Mouse (Mus musculus): ENCODE measurements at regions not wholly inside any gene's neighbourhood (a gene's known extent, or its start where the extent isn't known, plus 50 kb on each side); places are given as distances from the start of the nearest gene placed in this dataset.

- no peaks in the 10 kb centered on the region for H3K9me3 ChIP-seq (ENCODE audit: control insufficient read depth, low read length)
- no peak overlapping the region for H3K9ac ChIP-seq (replicated peaks; ENCODE audit: low read depth, low read length)
- 84% methylated on average over 2 of the region's 2 CpGs for WGBS
- no peak overlapping the region for H3K4me3 ChIP-seq (replicated peaks; ENCODE audit: low read length)
- H3K36me3 ChIP-seq (ENCODE audit: control insufficient read depth, insufficient read depth): no peaks in the 10 kb centered on the region
- no peak overlapping the region for H3K27ac ChIP-seq (ENCODE audit: low read length)
- ATAC-seq: no peak
- H3K4me1 ChIP-seq (replicated peaks; ENCODE audit: control insufficient read depth, insufficient read depth, low read length): no peaks in the 10 kb centered on the region
- no peaks in the 10 kb centered on the region for H3K27me3 ChIP-seq (replicated peaks; ENCODE audit: control insufficient read depth, insufficient read depth, low read length)
- H3K4me2 ChIP-seq (ENCODE audit: low read length): no peak overlapping the region
Observed at GRCm38 (mm10) chr13:75596856-75597255, 109.7 kb upstream of the Ell2 start.

- H3K9ac ChIP-seq (replicated peaks; ENCODE audit: low read depth, low read length): no peak overlapping the region
- H3K27me3 ChIP-seq (replicated peaks; ENCODE audit: control insufficient read depth, insufficient read depth, low read length): no peaks in the 10 kb centered on the region
- no peaks in the 10 kb centered on the region for H3K36me3 ChIP-seq (ENCODE audit: control insufficient read depth, insufficient read depth)
- no peak for ATAC-seq
- no peaks in the 10 kb centered on the region for H3K4me1 ChIP-seq (replicated peaks; ENCODE audit: control insufficient read depth, insufficient read depth, low read length)
- no peak overlapping the region for H3K4me3 ChIP-seq (replicated peaks; ENCODE audit: low read length)
- no peaks in the 10 kb centered on the region for H3K9me3 ChIP-seq (ENCODE audit: control insufficient read depth, low read length)
- H3K27ac ChIP-seq (ENCODE audit: low read length): no peak overlapping the region
- no peak overlapping the region for H3K4me2 ChIP-seq (ENCODE audit: low read length)
Observed at GRCm38 (mm10) chr13:75598186-75598585, 108.4 kb upstream of the Ell2 start.

- ATAC-seq: no peak
- Histone ChIP-seq H3K9me3 (ENCODE audit: control insufficient read depth, low read length) (no peaks in the 10 kb centered on the region), H3K27me3 (replicated peaks; ENCODE audit: control insufficient read depth, insufficient read depth, low read length) (no peaks in the 10 kb centered on the region), H3K4me3 (replicated peaks; ENCODE audit: low read length) (no peak overlapping the region), H3K4me1 (replicated peaks; ENCODE audit: control insufficient read depth, insufficient read depth, low read length) (no peaks in the 10 kb centered on the region), H3K36me3 (ENCODE audit: control insufficient read depth, insufficient read depth) (no peaks in the 10 kb centered on the region), H3K4me2 (ENCODE audit: low read length) (no peak overlapping the region), H3K9ac (replicated peaks; ENCODE audit: low read depth, low read length) (no peak overlapping the region), H3K27ac (ENCODE audit: low read length) (no peak overlapping the region)
- WGBS: 97% methylated on average over 1 of the region's 1 CpGs
Observed at GRCm38 (mm10) chr13:75598675-75599074, 107.9 kb upstream of the Ell2 start.

- H3K4me1 ChIP-seq (replicated peaks; ENCODE audit: control insufficient read depth, insufficient read depth, low read length): no peaks in the 10 kb centered on the region
- H3K27ac ChIP-seq (ENCODE audit: low read length): no peak overlapping the region
- no peak overlapping the region for H3K9ac ChIP-seq (replicated peaks; ENCODE audit: low read depth, low read length)
- H3K4me3 ChIP-seq (replicated peaks; ENCODE audit: low read length): no peak overlapping the region
- H3K27me3 ChIP-seq (replicated peaks; ENCODE audit: control insufficient read depth, insufficient read depth, low read length): no peaks in the 10 kb centered on the region
- no peaks in the 10 kb centered on the region for H3K36me3 ChIP-seq (ENCODE audit: control insufficient read depth, insufficient read depth)
- H3K4me2 ChIP-seq (ENCODE audit: low read length): no peak overlapping the region
- WGBS: 74% methylated on average over 3 of the region's 3 CpGs
- no peaks in the 10 kb centered on the region for H3K9me3 ChIP-seq (ENCODE audit: control insufficient read depth, low read length)
- ATAC-seq: no peak
Observed at GRCm38 (mm10) chr13:75623229-75623628, 83.3 kb upstream of the Ell2 start.

- Histone ChIP-seq H3K4me3 (replicated peaks; ENCODE audit: low read length) (no peak overlapping the region), H3K27ac (ENCODE audit: low read length) (no peak overlapping the region), H3K9me3 (ENCODE audit: control insufficient read depth, low read length) (no peaks in the 10 kb centered on the region), H3K36me3 (ENCODE audit: control insufficient read depth, insufficient read depth) (no peaks in the 10 kb centered on the region), H3K9ac (replicated peaks; ENCODE audit: low read depth, low read length) (no peak overlapping the region), H3K4me1 (replicated peaks; ENCODE audit: control insufficient read depth, insufficient read depth, low read length) (no peaks in the 10 kb centered on the region), H3K4me2 (ENCODE audit: low read length) (no peak overlapping the region), H3K27me3 (replicated peaks; ENCODE audit: control insufficient read depth, insufficient read depth, low read length) (no peaks in the 10 kb centered on the region)
- no peak for ATAC-seq
- 73% methylated on average over 1 of the region's 1 CpGs for WGBS
Observed at GRCm38 (mm10) chr13:75627405-75627804, 79.2 kb upstream of the Ell2 start.

GRCm38 (mm10) chr13:75631048-75631447 lies 75.5 kb upstream of the Ell2 start:
- Histone ChIP-seq H3K9me3 (ENCODE audit: control insufficient read depth, low read length) (no peaks in the 10 kb centered on the region), H3K4me1 (replicated peaks; ENCODE audit: control insufficient read depth, insufficient read depth, low read length) (no peaks in the 10 kb centered on the region), H3K27ac (ENCODE audit: low read length) (no peak overlapping the region), H3K27me3 (replicated peaks; ENCODE audit: control insufficient read depth, insufficient read depth, low read length) (no peaks in the 10 kb centered on the region), H3K4me2 (ENCODE audit: low read length) (no peak overlapping the region), H3K9ac (replicated peaks; ENCODE audit: low read depth, low read length) (no peak overlapping the region), H3K36me3 (ENCODE audit: control insufficient read depth, insufficient read depth) (no peaks in the 10 kb centered on the region), H3K4me3 (replicated peaks; ENCODE audit: low read length) (no peak overlapping the region)
- WGBS: 96% methylated on average over 1 of the region's 1 CpGs
- no peak for ATAC-seq

- WGBS: 62% methylated on average over 1 of the region's 1 CpGs
- Histone ChIP-seq H3K27me3 (replicated peaks; ENCODE audit: control insufficient read depth, insufficient read depth, low read length) (no peaks in the 10 kb centered on the region), H3K9me3 (ENCODE audit: control insufficient read depth, low read length) (no peaks in the 10 kb centered on the region), H3K9ac (replicated peaks; ENCODE audit: low read depth, low read length) (no peak overlapping the region), H3K4me2 (ENCODE audit: low read length) (no peak overlapping the region), H3K36me3 (ENCODE audit: control insufficient read depth, insufficient read depth) (no peaks in the 10 kb centered on the region), H3K27ac (ENCODE audit: low read length) (no peak overlapping the region), H3K4me3 (replicated peaks; ENCODE audit: low read length) (no peak overlapping the region), H3K4me1 (replicated peaks; ENCODE audit: control insufficient read depth, insufficient read depth, low read length) (no peaks in the 10 kb centered on the region)
- ATAC-seq: no peak
Observed at GRCm38 (mm10) chr13:75647513-75647912, 59.0 kb upstream of the Ell2 start.

GRCm38 (mm10) chr13:75651941-75652340 lies 54.6 kb upstream of the Ell2 start:
- Histone ChIP-seq H3K4me2 (ENCODE audit: low read length) (no peak overlapping the region), H3K9ac (replicated peaks; ENCODE audit: low read depth, low read length) (no peak overlapping the region), H3K27ac (ENCODE audit: low read length) (no peak overlapping the region), H3K36me3 (ENCODE audit: control insufficient read depth, insufficient read depth) (no peaks in the 10 kb centered on the region), H3K9me3 (ENCODE audit: control insufficient read depth, low read length) (no peaks in the 10 kb centered on the region), H3K27me3 (replicated peaks; ENCODE audit: control insufficient read depth, insufficient read depth, low read length) (no peaks in the 10 kb centered on the region), H3K4me1 (replicated peaks; ENCODE audit: control insufficient read depth, insufficient read depth, low read length) (no peaks in the 10 kb centered on the region), H3K4me3 (replicated peaks; ENCODE audit: low read length) (no peak overlapping the region)
- 91% methylated on average over 3 of the region's 3 CpGs for WGBS
- no peak for ATAC-seq

GRCm38 (mm10) chr13:75652966-75653365 lies 53.6 kb upstream of the Ell2 start:
- no peaks in the 10 kb centered on the region for H3K4me1 ChIP-seq (replicated peaks; ENCODE audit: control insufficient read depth, insufficient read depth, low read length)
- H3K36me3 ChIP-seq (ENCODE audit: control insufficient read depth, insufficient read depth): no peaks in the 10 kb centered on the region
- no peaks in the 10 kb centered on the region for H3K27me3 ChIP-seq (replicated peaks; ENCODE audit: control insufficient read depth, insufficient read depth, low read length)
- no peak overlapping the region for H3K27ac ChIP-seq (ENCODE audit: low read length)
- H3K4me2 ChIP-seq (ENCODE audit: low read length): no peak overlapping the region
- H3K9me3 ChIP-seq (ENCODE audit: control insufficient read depth, low read length): no peaks in the 10 kb centered on the region
- WGBS: 92% methylated on average over 2 of the region's 2 CpGs
- no peak overlapping the region for H3K4me3 ChIP-seq (replicated peaks; ENCODE audit: low read length)
- no peak for ATAC-seq
- H3K9ac ChIP-seq (replicated peaks; ENCODE audit: low read depth, low read length): no peak overlapping the region

Data from forebrain, embryonic 16.5 days (tissue).